Mouse (Mus musculus) lung, adult 2 months (tissue): ENCODE measurements at regions not wholly inside any gene's neighbourhood (a gene's known extent, or its start where the extent isn't known, plus 50 kb on each side); places are given as distances from the start of the nearest gene placed in this dataset.

ENCODE experiments used
- CTCF ChIP-seq: fragments of 200-500 bp; IDR thresholded peaks from 2 replicates; pipeline ENCODE4 v1.5.1; 2011; ENCODE audit warnings: mild to moderate bottlenecking, low read length, control low read depth; ENCODE audit not compliant: insufficient read depth
- POLR2A ChIP-seq: fragments of 200-500 bp; IDR thresholded peaks from 2 replicates; pipeline ENCODE4 v1.6.1; 2011; ENCODE audit warnings: low read depth, mild to moderate bottlenecking, control low read depth, low read length, borderline replicate concordance; ENCODE audit errors: extremely low read depth

DNA sequence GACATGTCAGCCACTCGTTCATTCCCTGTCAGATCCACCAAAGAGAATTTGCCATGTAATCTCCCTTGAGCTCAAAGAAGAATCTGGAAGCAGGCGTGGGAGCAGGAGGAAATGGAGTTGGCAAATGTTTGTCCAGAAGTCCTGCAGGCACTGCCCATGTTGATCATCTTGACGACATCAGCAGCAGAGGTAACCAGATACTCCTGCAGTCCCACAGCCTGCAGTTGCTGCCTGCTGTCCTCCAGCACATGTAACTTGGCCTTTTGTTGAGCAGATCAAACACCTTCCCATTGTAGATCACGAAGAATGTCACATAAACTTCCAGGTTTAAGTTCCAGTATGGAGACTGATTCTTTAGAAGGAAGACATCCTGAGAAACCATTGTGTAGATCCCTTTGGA, 121.3 kb upstream of the Ube2e2 start:
- TF ChIP-seq CTCF (no peak), POLR2A (no peak)
